ENCODE assay signal across 8 mouse cellular contexts in genomic region chr1:193189771-193190170, GRCm38 (mm10). TPM values are rescaled to one million over a fixed set of nuclear protein-coding genes. Genes with fewer than 3 reads are reported as not detected.
A peak's percentile ranks its signal among the peaks of the same experiment; 100 is the strongest.
DNase-seq lines count a peak whose midpoint lies in the region; ATAC-seq and TF ChIP-seq lines count a peak whose summit lies in the region.

No protein-coding gene starts in this region.

- no peaks in the 10 kb centered on the region for H3K27me3 ChIP-seq in spleen, adult 2 months (ENCODE audit: control insufficient read depth, insufficient read depth, low read length)
- no peaks in the 10 kb centered on the region for H3K27me3 ChIP-seq in limb, embryonic 11.5 days (ENCODE audit: control insufficient read depth, insufficient read depth, low read length)

- WGBS in spleen, adult 2 months: 16% methylated on average over 3 of the region's 3 CpGs
- 46% methylated on average over 3 of the region's 3 CpGs for WGBS in limb, embryonic 11.5 days

- no peak overlapping the region for H3K4me3 ChIP-seq in spleen, adult 2 months (ENCODE audit: extremely low read depth, insufficient read depth, insufficient read length)
- no peak overlapping the region for H3K4me3 ChIP-seq in limb, embryonic 11.5 days (ENCODE audit: low read depth, low read length)

- H3K27ac ChIP-seq in spleen, adult 2 months (ENCODE audit: insufficient read depth, low read length): peak overlapping the region; percentile 92
- peak overlapping the region; percentile 51; the same call in 1 of the 2 replicates for H3K27ac ChIP-seq in limb, embryonic 11.5 days (replicated peaks; ENCODE audit: low read depth, low read length)

- peak; percentile 29; the same call in 1 of the 2 replicates for ATAC-seq in frontal cortex, adult (ENCODE audit: low TSS enrichment)
- no peak for ATAC-seq in limb, embryonic 11.5 days (ENCODE audit: insufficient number of reproducible peaks, low FRiP score, low TSS enrichment, low read depth)
- no peak for ATAC-seq in granulocyte monocyte progenitor cell, adult 5-6 weeks (replicated peaks; ENCODE audit: poor library complexity, severe bottlenecking)

- DNase-seq in frontal cortex, postnatal 36 days (ENCODE audit: low spot score in 2 of 2): no peak
- DNase-seq in spleen, adult 2 months (ENCODE audit: low read depth in 1 of 2, low spot score in 2 of 2): no peak
- DNase-seq in spleen, postnatal 4 days (ENCODE audit: low spot score in 2 of 2): no peak
- no peak for DNase-seq in limb, embryonic 11.5 days (ENCODE audit: low spot score)
- DNase-seq in thymus, postnatal 36 days: no peak
- DNase-seq in spleen, adult 12 weeks (ENCODE audit: low spot score): no peak

- H3K36me3 ChIP-seq in spleen, adult 2 months (ENCODE audit: control insufficient read depth, insufficient read depth, low read length): peaks cover 75% of the 10 kb centered on the region
- no peaks in the 10 kb centered on the region for H3K36me3 ChIP-seq in limb, embryonic 11.5 days (ENCODE audit: control insufficient read depth, insufficient read depth, low read length)

- H3K4me2 ChIP-seq in limb, embryonic 11.5 days (ENCODE audit: low read depth, severe bottlenecking): no peak overlapping the region

- H3K9ac ChIP-seq in limb, embryonic 11.5 days (ENCODE audit: low read length): 0 out of 2 replicates have a peak overlapping the region, but pooled peaks have one; percentile 27

- H3K9me3 ChIP-seq in limb, embryonic 11.5 days (ENCODE audit: control insufficient read depth, low read length): no peaks in the 10 kb centered on the region

- TF ChIP-seq CTCF in spleen, adult 2 months (IDR thresholded peaks at IDR 0.05; ENCODE audit: extremely low read depth, insufficient read depth, insufficient read length, insufficient replicate concordance): no peak

- peaks cover 30% of the 10 kb centered on the region for H3K4me1 ChIP-seq in spleen, adult 2 months (ENCODE audit: control insufficient read depth, insufficient read depth, insufficient read length)
- H3K4me1 ChIP-seq in limb, embryonic 11.5 days (ENCODE audit: control insufficient read depth, insufficient read depth, low read length): peaks cover 17% of the 10 kb centered on the region

- TF ChIP-seq POLR2A in spleen, adult 2 months (IDR thresholded peaks at IDR 0.05; ENCODE audit: low read depth, low read length): no peak

RNA-seq across cellular contexts. Expression of gene Traf3ip3, which starts 11.7 kb away (rescaled TPM):
- polyA plus RNA-seq in spleen, adult 2 months (2012; rRNA removed): 62.7 and 62.8 TPM in 2 replicates
- 1.2 and 1.5 TPM in 2 replicates for polyA plus RNA-seq in limb, embryonic 11.5 days (2014; fragmentation: Nextera tagmentation; extraction: Ambion mirVana)
- 77.4 and 94.9 TPM in 2 replicates for total RNA-seq in granulocyte monocyte progenitor cell, adult 5-6 weeks (2014; fragmentation: Nextera tagmentation)
- total RNA-seq in granulocyte monocyte progenitor cell, adult 5-6 weeks (2017): 61.3 and 96.4 TPM in 2 replicates

RNA-seq across cellular contexts. Expression of gene Lamb3, which starts 17.7 kb away (rescaled TPM):
- 3.4 and 4.6 TPM in 2 replicates for polyA plus RNA-seq in spleen, adult 2 months (2012; rRNA removed)
- polyA plus RNA-seq in limb, embryonic 11.5 days (2014; fragmentation: Nextera tagmentation; extraction: Ambion mirVana): 0.60 and 0.79 TPM in 2 replicates
- total RNA-seq in granulocyte monocyte progenitor cell, adult 5-6 weeks (2014; fragmentation: Nextera tagmentation): 6.7 and 8.8 TPM in 2 replicates
- 2.9 and 3.2 TPM in 2 replicates for total RNA-seq in granulocyte monocyte progenitor cell, adult 5-6 weeks (2017)

RNA-seq across cellular contexts. Expression of gene A130010J15Rik, which starts 21.9 kb away (rescaled TPM):
- 1.8 TPM in 2 replicates for polyA plus RNA-seq in spleen, adult 2 months (2012; rRNA removed)
- polyA plus RNA-seq in limb, embryonic 11.5 days (2014; fragmentation: Nextera tagmentation; extraction: Ambion mirVana): 15.5 and 17.8 TPM in 2 replicates
- 6.2 and 6.7 TPM in 2 replicates for total RNA-seq in granulocyte monocyte progenitor cell, adult 5-6 weeks (2014; fragmentation: Nextera tagmentation)
- total RNA-seq in granulocyte monocyte progenitor cell, adult 5-6 weeks (2017): 7.0 and 13.9 TPM in 2 replicates

RNA-seq across cellular contexts. Expression of gene Irf6, which starts 36.9 kb away (rescaled TPM):
- polyA plus RNA-seq in spleen, adult 2 months (2012; rRNA removed): 1.5 and 2.4 TPM in 2 replicates
- 8.2 and 11.5 TPM in 2 replicates for polyA plus RNA-seq in limb, embryonic 11.5 days (2014; fragmentation: Nextera tagmentation; extraction: Ambion mirVana)
- total RNA-seq in granulocyte monocyte progenitor cell, adult 5-6 weeks (2014; fragmentation: Nextera tagmentation): not detected in 2 replicates
- total RNA-seq in granulocyte monocyte progenitor cell, adult 5-6 weeks (2017): 0.22 TPM in 1 of 2 replicates, not detected in the other

RNA-seq across cellular contexts. Expression of gene Diexf, which starts 59.7 kb away (rescaled TPM):
- 17.1 and 17.3 TPM in 2 replicates for polyA plus RNA-seq in spleen, adult 2 months (2012; rRNA removed)
- polyA plus RNA-seq in limb, embryonic 11.5 days (2014; fragmentation: Nextera tagmentation; extraction: Ambion mirVana): 12.2 and 13.3 TPM in 2 replicates
- total RNA-seq in granulocyte monocyte progenitor cell, adult 5-6 weeks (2014; fragmentation: Nextera tagmentation): 26.3 and 40.3 TPM in 2 replicates
- total RNA-seq in granulocyte monocyte progenitor cell, adult 5-6 weeks (2017): 21.9 and 26.1 TPM in 2 replicates

Comparison
In these comparisons a context has a peak if more than half of its experiments do, and no peak if none do; other contexts are left out.
1. RNA of gene Traf3ip3, which starts 11.7 kb away (polyA plus RNA-seq): 62.7 to 62.8 TPM in spleen, adult 2 months; 1.2 to 1.5 TPM in limb, embryonic 11.5 days; every median in the first group is over 10 times any median in the second.